Mouse (Mus musculus) mammary gland, adult 2 months (tissue): Measurements from ENCODE around the gene Dcaf12. TPM values are rescaled to one million over a fixed set of nuclear protein-coding genes. Genes with fewer than 3 reads are reported as not detected.

Experiments used
- polyA plus RNA-seq: library from polyadenylated mRNA; depleted of rRNA; stranded (reverse); fragments of >200 nt; gene quantifications from 2 replicates; pipeline ENCODE4 v1.2.3, GENCODE M21; 2012; ENCODE audit warnings: low replicate concordance; rRNA removed

Dcaf12 gene
- polyA plus RNA-seq, result 24.0 and 33.9 TPM in 2 replicates

DNA sequence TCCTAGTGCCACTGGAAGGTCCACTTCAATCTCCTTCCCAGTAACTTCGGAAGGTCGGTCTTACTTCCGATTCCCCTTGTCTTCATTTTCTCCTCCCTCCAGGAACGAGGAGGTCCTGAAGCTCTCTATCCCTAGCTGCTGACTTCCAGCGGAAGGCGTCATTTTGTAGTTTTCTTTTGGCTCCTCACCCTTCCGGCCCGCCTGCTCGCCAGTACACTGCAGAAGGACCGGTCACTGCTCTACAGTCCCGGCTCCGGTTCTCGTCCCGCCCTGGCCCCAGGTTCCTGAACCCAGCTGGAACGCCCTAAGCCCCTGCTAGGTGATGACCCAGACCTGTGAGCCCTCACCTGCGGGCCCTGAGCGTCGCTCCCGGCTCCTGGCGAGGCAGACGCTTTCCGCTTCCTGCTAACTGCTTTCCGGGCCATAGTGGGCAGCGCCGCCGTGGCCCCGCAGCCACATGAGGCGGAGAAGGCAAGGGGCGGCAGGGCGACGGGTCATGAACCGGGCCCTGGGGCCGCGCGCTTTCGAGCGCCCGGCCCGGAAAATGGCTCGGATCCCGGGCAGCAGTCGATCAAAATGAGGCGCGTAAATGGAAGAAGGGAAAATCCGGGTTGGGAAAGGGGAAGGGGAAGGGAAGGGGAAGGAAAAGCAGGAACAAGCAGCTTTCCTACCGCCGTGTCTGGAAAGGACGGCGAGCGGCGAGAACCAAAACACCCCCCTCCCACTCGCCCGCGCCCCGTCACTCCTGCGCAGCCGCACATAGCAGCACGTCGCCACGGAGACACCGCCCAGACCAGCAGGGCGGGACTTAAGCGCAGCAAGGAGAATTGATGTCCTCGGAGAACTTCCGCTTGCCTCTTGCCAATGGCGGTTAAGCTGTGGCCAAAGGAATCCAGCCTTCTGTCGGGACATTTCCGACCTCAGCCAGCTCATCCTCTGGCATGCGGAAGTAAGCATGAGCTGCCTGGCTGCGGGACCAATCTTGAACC lies at the start of gene Dcaf12:
TSS of gene Dcaf12 (minus strand) at position 749 of the 989 bp plus-strand sequence.

GRCm38 (mm10) chr4:41348584-41349198 lies 34.0 kb upstream of the Dcaf12 start, which contains the start of gene Ubap1:
Gene Ubap1 (plus strand): TSS chr4:41348996.

DNA sequence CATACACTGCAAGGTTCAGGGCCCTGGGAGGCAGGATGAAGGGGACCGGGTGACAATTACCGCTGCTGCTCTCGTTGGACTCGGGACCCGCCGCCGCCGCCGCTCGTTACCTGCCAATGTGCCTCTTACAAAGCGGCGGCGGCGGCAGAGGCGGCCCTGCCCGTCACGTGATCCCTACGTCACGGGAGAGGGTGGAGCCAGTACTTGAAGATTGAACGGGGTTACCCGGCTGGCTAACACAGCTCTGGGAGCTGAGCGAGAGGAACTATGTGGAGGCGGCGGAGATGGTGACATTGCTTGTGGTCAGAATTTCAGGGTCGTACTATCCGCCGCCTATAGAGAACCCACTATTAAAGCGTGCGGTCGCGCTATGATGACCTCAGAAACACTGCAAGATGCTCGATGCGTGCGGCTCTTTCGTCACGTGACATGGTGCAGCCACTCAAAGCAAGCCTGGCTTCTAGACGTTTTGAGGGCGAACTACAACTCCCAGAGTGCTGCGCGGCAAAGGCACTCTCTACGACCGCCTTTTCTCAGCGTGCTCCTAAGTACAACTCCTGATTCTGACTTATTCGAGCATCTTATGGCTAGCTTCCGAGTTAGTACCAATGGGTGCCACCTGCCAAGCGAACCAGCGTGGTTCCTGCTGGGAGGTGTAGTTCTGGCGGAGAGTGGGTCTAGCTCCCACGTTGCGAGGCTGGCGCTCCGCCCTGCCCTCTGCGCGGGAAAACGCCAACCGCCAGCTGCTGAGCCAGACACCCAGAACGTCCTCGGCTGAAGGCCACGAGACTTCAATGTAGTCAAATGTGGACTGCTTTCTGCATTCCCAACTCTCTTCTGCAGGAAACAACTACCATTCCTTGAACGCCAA lies 39.5 kb downstream of the Dcaf12 start, which contains the start of gene Ubap2:
TSS of gene Ubap2 (minus strand) at position 165 of the 871 bp plus-strand sequence.

Other genes starting within 250 kb of the Dcaf12 start
- gene Aqp3, start 216.7 kb downstream of the Dcaf12 start, polyA plus RNA-seq, result 7.9 and 15.5 TPM in 2 replicates
- 42.6 and 56.9 TPM in 2 replicates for gene Nol6, start 190.4 kb downstream of the Dcaf12 start, polyA plus RNA-seq
- gene Ube2r2, start 179.1 kb downstream of the Dcaf12 start, polyA plus RNA-seq, result 42.3 and 49.3 TPM in 2 replicates
- 58.8 and 122 TPM in 2 replicates for gene Ubap2, start 39.7 kb downstream of the Dcaf12 start, polyA plus RNA-seq
- 20.2 and 39.6 TPM in 2 replicates for gene Ubap1, start 34.1 kb upstream of the Dcaf12 start, polyA plus RNA-seq
- 0.57 and 0.96 TPM in 2 replicates for gene Kif24, start 150.0 kb upstream of the Dcaf12 start, polyA plus RNA-seq
- 7.7 and 16.9 TPM in 2 replicates for gene Nudt2, start 150.3 kb upstream of the Dcaf12 start, polyA plus RNA-seq
- gene AI464131, start 188.2 kb upstream of the Dcaf12 start, polyA plus RNA-seq, result 27.6 and 30.7 TPM in 2 replicates
- gene 1110017D15Rik, start 202.4 kb upstream of the Dcaf12 start, polyA plus RNA-seq, result 0.11 and 0.49 TPM in 2 replicates